Mouse (Mus musculus): Measurements from ENCODE around the gene Mx1.

Gene Mx1

GRCm38 (mm10) chr16:97443670-97444263 is 18.9 kb downstream of the Mx1 start:
- DNase-seq (ENCODE audit: low spot score): peak; percentile 49

GRCm38 (mm10) chr16:97441967-97442366 is 20.7 kb downstream of the Mx1 start:
- no peak for DNase-seq (ENCODE audit: low spot score)

GRCm38 (mm10) chr16:97438191-97438590 is 24.5 kb downstream of the Mx1 start:
- DNase-seq (ENCODE audit: low spot score): no peak

GRCm38 (mm10) chr16:97437448-97438056 is 25.2 kb downstream of the Mx1 start:
- no peak for DNase-seq (ENCODE audit: low spot score)

GRCm38 (mm10) chr16:97434206-97434605 is 28.5 kb downstream of the Mx1 start:
- no peak for DNase-seq (ENCODE audit: low spot score)

- DNase-seq (ENCODE audit: low spot score): no peak
Measured at GRCm38 (mm10) chr16:97431328-97431727, 31.4 kb downstream of the Mx1 start.

- DNase-seq (ENCODE audit: low spot score): no peak
Measured at GRCm38 (mm10) chr16:97430091-97430490, 32.6 kb downstream of the Mx1 start.

GRCm38 (mm10) chr16:97428026-97428425 is 34.7 kb downstream of the Mx1 start:
- DNase-seq (ENCODE audit: low spot score): no peak

- no peak for DNase-seq (ENCODE audit: low spot score)
Measured at GRCm38 (mm10) chr16:97423627-97424026, 39.1 kb downstream of the Mx1 start.

- no peak for DNase-seq (ENCODE audit: low spot score)
Measured at GRCm38 (mm10) chr16:97421671-97422070, 41.0 kb downstream of the Mx1 start.

- no peak for DNase-seq (ENCODE audit: low spot score)
Measured at GRCm38 (mm10) chr16:97418749-97419453, 43.8 kb downstream of the Mx1 start.

- DNase-seq (ENCODE audit: low spot score): no peak
Measured at GRCm38 (mm10) chr16:97417896-97418542, 44.7 kb downstream of the Mx1 start.

GRCm38 (mm10) chr16:97405476-97406012 is 57.2 kb downstream of the Mx1 start:
- no peak for DNase-seq (ENCODE audit: low spot score)

- no peak for DNase-seq (ENCODE audit: low spot score)
Measured at GRCm38 (mm10) chr16:97402213-97402785, 60.4 kb downstream of the Mx1 start.

GRCm38 (mm10) chr16:97401741-97402140 is 61.0 kb downstream of the Mx1 start:
- no peak for DNase-seq (ENCODE audit: low spot score)

- DNase-seq (ENCODE audit: low spot score): no peak
Measured at GRCm38 (mm10) chr16:97399991-97400390, 62.7 kb downstream of the Mx1 start.

GRCm38 (mm10) chr16:97397945-97398531 is 64.7 kb downstream of the Mx1 start:
- DNase-seq (ENCODE audit: low spot score): no peak
